Mouse (Mus musculus) lung, postnatal 25 days (tissue): Measurements from ENCODE around the gene Slc10a6.

Source experiments
- DNase-seq: peaks from one replicate; pipeline ENCODE4 v3.0.0; 2022; ENCODE audit warnings: low spot score

The Slc10a6 gene

DNA sequence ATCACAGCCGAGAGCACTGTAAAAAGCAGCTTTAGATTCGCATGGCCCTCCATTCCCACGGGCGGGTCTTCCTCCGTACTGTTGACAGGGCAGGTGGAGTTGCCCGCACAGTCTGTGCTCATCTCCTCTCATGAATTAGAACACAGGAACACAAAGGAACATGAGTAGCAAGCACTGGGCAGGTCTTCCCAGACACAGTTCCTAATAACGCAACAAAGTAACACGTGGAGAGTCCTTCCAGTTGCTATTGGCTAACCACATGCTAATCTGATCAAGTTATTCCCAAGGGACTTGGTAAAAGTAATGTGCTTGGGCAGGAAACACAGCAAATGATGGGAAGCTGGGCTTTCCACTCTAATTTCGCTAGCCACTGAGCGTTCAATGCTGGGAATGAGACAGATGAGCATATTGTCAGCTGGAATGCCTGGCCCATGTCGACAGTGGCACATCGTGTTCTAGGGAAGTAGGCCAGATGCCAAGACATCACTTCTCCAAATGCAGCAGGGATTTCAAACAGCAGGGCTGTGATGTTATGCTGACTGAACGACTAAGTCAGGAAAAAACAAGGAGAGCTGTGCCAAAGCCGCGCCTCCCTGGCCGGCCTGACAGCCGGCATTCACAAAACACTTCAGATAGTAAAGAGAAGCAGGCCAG is at the start of gene Slc10a6:
Gene Slc10a6 (minus strand): TSS at position 293 of the 654 bp plus-strand sequence.
- DNase-seq = peak; percentile 93

DNA sequence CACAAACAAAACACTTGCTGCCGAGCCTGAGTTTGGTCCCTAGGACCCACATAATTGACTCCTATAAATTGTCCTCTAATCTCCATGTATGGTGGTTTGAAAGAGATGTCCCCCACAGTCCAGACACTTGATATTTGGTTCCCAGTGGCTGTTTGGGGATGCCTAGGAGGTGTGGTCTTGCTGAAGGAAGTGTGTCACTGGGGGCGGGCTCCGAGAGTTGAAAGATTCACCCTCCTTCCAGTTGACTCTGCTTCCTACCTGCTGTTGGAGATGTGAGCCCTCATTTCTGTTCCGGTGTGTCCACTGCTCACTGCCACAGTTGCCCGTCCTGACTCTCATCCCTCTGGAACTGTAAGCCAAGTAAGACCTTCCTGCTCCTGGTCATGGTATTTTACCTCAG is 49.8 kb upstream of the Slc10a6 start:
- DNase-seq = no peak

DNA sequence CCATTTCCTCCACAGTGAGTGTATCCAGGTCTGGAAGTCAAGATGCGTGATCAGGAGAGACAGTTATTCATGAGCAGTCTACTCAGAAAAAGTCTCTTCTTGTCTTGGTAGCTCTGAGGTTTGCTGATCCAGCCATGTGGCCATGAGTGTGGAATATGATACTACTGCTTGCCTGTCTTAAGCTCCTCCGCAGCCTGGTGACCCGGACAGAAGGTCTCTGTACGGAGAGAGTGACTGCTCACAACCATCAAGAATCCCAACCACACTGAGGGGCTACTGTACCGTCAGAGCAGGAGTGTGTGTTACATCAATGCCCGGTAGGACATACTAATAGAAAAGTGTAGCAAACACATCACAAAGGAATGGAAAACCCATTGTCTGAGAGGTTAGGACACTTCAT is 48.7 kb upstream of the Slc10a6 start:
- DNase-seq = no peak

DNA sequence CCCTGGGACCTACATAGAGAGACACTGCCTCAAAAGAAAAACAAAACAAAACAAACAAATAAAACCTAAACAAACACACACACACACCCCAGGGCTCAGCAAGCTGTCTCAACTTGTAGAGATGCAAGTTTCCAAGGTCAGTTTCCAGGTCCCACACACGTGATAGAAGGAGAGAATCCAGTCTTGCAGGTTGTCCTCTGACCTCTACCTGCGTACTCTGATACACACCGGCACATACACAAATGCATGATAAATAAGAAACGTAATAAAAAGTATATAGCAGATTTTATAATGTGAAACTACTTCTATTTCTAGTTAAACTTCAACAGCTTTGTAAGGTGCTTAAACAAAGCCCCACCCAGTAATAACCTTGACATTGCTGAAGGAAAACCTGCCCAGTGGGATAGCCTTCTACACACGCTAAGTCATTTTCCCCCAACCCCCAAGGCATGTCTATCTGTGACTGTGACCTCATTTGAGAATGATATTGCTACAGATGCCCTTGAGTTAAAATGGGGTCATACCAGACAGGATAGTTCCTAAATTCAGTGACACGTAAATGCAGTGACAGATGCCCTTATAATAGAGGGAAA is 47.2 kb upstream of the Slc10a6 start:
- no peak for DNase-seq

DNA sequence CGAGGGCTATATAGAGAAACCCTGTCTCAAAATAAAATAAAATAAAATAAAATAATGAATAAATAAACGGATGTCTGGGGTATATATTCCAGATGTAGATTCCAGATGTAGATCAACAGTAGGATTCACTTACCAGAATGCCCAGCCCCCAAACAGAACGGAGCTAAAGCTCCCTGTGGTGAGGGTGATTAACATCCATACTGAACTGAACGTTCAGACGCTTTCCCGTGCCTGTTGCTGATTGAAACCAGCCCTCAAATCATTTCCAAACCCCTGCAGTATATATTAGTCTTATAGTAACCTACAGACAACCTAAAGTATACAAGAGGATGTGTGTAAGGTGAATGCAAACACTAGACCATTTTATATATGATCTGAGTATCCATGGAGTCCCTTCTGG is 45.3 kb upstream of the Slc10a6 start:
- DNase-seq = no peak

DNA sequence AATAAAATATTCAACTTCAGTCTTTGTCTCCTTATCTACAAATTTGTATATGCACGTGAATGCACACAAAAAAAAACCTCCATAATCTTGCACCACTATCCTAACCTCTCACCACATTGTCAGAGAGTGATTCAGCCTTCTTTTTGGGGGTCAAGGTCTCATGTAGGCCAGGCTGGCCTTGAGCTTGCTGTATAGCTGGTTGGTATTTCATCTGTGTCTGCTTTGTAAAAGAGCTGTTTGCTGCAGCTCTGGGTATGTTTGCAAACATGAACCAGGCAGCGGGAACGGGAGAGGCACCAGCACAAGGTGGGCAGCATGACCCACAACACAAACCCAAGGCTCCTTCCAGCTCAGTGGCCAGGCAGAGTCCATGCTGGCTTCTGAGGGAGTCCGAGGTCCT is 44.4 kb upstream of the Slc10a6 start:
- no peak for DNase-seq

DNA sequence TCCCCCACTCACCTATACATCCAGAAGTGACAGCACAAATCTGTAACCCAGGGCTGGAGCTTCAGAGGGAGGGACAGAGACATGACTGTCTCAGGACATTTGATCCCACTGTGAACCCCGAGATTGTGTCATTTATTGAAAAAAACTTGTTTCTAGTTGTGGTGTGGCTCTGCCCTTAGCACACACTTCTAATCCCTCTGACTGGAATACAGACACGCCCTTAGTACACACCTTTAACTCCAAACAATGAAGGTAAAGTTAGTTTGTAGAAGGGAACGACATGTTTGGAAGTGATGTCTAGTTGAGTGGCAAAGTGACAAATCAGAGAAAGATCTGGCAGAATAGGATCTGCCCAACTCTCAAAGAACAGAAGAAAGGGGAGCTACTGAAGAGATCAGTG is 42.7 kb upstream of the Slc10a6 start:
- no peak for DNase-seq

DNA sequence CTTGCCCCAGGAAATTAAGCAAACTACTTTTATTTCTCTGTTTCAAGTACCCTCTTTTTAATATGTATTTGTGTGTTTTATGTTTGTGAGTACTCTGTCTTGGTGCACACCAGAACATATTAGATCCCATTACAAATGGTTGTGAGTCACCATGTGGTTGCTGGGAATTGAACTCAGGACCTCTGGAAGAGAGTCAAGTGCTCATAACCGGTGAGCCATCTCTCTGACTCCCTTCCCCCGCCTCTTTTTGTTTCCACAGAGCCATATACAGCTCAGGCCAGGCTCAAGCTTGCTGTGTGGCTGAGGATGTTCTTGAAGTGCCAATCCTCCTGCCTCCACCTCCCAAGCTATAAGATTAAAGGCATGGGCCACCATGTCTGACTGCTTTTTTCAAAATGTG is 36.7 kb upstream of the Slc10a6 start:
- no peak for DNase-seq

DNA sequence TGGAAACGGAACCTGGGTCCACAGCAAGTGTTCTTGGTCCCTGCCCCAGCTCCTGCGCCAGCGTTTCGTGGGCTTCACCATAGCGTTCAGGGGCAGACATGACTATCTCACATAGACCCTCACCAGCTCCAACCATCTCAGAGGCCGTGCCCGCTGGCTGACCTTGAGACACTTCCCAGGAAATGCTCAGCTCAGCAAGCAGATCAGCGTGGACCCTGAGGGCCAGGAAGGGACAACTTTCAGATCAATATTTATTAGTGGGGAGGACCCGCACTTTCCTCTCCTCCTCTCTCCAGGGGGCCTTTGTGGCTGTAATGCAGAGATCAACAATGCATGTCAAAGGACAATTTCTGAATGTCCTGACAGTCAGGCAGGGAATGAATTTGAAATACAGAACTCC is 35.7 kb upstream of the Slc10a6 start:
- no peak for DNase-seq

DNA sequence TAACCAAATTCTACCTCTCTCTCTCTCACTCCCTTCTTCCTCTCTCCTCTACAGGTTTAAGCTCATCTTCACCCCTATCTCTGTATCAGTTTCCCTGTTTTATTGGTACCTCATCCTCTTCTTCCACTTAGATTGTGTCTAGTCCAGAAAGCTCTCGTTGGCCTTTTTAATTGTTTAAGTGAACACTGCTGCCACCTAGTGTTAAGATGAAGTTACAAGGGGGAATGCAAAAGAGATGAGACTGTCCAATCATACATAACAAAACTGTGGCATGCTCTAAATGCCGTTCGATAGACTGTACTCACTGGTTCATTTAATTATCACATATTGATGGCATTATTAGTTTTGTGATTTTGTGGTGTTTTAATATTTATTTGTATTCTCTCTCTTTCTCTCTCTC is 30.4 kb upstream of the Slc10a6 start:
- DNase-seq = peak; percentile 54

DNA sequence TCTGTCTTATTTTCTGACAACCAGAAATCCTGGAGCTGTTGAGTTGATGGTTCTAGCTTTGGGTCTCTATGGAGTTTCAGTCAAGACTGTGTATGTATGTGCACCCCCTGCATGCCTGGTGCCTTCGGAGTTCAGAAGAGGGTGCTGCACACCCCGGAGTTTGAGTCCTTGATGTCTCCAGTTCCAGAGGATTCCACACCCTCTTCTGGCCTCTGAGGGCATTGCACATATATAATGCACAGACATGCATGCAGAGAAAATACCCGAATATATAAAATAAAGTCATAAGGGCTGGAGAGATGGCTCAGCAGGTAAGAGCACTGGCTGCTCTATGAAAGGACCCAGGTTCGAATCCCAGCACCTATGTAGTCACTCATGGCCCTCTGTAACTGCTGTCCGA is 29.7 kb upstream of the Slc10a6 start:
- DNase-seq = no peak

DNA sequence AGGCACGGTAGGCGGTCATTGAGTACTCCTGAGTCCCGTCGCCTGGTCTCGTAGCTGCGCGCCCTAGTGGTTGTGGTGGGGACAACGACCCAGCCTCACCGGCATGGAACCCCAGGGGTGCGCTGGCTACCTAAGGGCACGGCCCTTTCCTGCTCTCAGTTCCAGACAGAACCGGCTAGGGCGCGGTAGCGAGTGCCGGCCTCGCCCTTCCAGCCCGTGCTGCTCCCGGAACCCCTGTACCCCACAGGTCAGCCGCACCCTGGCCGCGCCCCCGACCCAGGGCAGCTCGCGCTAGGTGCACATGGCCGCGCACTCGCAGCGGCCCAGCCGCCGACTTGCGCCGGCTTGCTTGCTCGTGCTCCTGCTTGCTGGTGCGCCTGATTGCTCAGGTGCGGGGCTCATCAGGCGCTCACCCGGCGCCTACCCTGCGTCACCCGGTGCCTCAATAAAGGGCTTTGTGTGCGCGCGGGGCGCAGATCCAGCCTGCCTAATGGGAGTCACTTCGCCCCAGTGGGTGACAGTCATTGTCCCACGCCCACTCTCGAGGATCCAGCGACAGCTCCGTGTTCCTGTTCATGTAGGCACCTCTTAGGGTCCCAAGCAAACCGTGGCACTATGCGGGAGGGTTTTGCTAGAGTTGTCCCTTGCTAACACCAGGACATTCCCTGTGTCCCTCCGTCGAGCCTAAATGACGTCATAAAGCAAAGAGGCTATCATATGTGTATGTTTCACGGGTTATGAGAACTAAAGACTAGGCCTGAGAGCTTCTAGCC is 26.3 kb upstream of the Slc10a6 start, which contains the start of gene 1700016H13Rik:
Gene 1700016H13Rik (minus strand): TSS at position 665 of the 773 bp plus-strand sequence.
- DNase-seq = peak; percentile 84

DNA sequence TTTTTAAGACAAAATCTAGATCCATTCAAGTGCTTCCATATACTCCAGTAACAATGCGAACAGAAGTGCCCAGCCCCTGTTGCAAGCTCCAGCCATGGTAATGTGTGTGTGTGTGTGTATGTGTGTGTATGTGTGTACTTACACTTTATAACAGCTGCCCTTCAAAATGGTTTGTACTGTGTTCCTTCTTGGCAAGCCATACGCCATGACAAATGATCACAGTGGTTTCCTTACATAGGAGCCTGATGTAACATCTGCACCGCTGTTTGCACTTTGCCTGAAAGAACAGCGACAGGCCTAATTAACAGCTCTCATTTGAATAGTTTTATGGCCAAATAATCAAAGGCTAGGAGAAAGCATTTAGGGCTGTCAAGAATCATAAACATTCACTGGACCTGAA is 25.6 kb upstream of the Slc10a6 start:
- no peak for DNase-seq

DNA sequence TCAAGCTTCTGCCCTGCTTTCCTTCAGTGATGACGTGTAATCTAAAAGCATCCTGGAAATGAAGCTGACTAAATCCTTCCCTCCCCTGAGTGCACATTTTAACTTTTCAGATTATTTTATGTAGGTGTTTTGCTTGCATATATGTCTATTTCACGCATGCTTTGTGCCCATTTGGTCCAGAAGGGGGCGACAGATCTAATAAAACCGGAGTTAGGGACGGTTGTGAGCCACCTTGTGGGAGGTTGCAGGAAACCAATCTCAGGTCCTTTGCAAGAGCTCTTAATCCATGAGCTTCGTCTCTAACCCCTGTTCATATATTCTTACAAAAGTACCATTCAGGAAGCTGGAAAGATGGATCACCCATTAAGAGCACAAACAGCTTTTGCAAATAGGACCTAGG is 25.0 kb upstream of the Slc10a6 start:
- peak; percentile 39 for DNase-seq

DNA sequence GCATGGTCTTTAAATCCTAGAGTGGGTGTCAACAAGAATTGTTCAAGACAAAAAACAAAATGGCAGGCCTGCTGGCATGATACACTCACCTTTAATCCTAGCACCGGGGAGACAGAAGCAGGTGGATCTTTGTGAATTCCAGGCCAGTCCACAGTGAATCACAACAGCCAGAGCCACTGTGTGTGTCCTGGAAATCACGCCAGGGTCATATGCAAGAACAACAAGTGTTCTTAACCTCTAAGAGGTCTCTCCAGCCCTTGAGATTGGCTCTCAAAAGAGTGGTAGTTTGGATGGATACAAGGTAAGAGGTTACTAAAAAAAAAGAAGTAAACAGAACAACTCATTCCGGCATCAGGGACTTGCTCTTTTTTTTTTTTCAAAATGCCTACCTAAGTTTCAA is 18.1 kb upstream of the Slc10a6 start:
- DNase-seq = peak; percentile 67

DNA sequence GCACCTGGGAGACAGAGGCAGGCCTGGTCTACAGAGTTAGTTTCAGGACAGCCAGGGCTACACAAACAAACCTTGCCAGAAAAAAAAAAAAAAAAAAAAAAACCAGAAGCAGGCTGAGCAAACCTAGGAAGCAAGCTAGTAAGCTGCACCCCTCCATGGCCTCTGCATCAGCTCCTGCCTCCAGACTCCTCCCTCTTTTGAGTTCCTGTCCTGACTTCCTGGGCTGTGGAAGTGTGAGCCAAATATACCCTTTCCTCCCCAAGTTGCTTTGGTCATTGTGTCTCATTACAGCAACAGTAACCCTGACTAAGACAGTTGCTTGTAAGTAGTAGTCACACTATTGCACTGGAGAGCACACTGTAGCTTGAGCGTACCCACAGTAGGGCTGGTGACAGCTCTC is 15.0 kb upstream of the Slc10a6 start:
- no peak for DNase-seq

DNA sequence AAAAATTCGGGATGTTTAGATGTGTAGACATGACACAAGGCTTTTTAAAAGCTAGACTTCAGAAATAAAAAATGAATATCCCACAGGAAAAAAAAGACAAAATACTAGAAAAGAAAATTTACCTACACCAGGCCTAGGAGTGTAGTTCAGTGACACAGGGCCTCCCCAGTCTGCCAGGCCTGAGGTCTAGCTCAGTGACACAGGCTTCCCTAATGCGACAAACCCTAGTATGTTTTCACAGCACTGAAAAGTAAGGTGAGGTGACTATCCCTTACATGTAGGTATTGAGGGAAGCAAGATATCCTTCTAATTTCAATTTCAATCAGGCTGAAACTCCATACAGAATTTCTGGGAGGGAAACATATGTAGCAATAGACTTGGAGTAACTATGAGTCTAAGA is 8.0 kb upstream of the Slc10a6 start:
- no peak for DNase-seq

DNA sequence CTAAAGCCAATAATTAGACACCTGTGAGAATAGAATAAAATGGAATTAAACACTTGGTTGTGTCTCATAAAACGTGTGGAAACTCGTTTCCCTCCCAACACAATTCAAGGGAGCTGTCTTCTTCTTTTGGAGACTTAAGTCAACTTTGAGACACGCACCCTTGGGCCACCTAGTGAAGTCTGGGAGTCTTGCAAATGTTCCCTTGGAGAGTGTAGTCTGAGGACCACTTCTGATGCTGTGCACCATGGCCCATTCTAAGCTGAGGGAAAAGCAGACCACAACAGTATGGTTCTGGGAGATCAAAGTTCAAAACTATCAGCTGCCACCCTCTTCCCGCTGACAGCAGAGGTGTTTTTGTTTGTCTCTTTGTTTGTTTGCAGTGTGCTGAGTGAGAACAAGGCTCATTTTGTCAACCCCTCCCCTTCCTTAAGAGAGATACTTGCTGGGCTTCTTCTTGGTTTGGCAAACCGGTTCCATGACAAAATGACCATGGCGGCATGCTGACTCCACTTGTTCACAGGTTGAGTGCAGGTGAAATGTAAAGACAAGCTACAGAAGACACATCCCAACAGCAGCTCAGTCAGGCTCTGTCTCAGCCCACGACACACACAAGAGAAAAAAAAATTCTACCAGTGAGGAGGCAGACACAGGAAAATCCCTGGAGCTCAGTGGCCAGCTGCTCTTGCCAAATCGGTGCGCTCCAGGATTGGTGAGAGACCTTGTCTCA is 814 bp upstream of the Slc10a6 start:
- DNase-seq = no peak

DNA sequence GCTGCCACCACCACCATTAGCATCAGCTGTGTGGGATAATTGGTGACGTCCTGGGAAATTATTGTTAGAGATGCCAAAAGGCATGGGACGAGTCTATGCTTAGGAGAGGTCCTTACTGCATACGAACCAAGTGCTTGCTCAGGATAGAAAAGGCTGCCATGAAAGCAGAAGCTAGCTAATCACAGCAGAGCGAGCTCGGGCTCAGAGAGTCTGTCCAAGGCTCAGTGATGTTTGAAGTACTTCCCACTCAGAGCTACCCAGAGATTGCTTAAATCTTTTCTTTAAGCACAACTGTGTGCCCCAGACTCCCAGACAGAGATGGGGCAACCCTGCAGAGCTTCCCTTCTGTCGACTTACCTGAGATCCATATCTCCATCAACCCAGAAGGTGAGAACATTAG is 704 bp downstream of the Slc10a6 start:
- DNase-seq = no peak

DNA sequence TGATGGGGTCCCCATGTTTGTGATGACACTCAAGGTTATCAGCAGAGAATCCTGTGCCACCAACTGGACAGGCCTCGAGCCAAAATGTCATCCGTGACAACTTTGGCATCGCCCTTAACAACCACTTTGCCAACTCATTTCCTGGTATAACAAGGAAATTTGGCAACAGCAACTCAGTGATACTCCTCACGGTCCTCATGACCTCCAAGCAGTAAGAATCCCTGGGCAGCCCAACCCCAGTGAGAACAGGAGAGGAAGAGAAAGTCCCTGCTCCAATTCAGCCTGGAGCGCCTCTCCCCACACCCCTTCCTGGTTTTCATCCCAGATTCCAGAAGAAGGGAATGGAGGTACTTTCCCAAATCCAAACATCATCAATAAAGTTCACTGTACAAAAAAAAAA is 4.4 kb downstream of the Slc10a6 start:
- no peak for DNase-seq

DNA sequence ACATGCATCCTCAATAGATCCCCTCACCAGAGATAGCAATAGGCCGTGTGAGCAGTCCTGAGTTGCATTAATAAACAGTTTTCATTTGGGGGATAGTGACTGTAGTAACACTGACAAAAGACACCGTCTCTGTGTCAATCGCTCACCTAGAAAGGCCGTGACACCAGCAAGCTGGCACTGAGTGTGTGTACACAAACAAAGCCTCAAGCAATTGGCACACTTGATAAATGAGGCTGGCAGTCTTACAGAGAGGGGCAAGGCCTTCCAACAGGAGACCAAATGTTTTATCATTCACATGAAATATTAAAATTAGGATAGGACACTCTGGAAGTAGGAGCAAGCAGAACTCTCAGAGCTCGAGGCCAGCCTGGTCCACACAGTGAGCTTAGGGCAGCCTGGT is 6.9 kb downstream of the Slc10a6 start:
- peak; percentile 37 for DNase-seq

DNA sequence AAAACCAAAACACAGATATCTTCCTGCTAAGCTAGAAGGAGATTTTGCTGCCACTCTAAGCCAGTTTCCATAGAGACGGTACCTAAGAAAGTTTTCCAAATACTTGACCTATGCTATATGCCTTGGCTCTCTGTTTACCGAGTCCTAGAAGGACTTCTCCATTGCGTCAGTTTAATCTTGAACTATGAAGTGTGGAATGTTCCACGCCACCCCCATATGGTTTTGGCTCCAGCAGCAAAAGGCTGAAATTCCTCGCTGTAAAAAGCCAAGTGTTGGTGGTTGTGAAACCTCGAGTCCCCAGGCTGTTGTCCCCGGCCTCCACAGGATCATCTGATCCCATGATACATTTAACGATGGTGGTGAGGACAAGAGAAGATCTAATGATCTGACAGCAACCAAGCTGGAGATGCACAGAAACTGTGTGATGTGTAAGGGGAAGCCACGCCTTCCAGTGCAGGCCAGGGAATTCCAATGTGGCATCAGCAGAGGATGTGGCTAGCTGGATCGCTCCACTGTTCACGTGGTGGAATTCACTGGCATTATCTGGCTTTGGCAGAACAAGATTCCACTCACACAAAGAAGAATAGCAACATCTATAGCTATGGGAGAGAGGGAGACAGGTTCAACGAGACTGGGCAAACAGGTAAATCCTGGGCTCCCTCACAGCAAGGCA is 8.8 kb downstream of the Slc10a6 start:
- peak; percentile 93 for DNase-seq
